ENCODE assay signal across 8 mouse cellular contexts in the genomic region with DNA sequence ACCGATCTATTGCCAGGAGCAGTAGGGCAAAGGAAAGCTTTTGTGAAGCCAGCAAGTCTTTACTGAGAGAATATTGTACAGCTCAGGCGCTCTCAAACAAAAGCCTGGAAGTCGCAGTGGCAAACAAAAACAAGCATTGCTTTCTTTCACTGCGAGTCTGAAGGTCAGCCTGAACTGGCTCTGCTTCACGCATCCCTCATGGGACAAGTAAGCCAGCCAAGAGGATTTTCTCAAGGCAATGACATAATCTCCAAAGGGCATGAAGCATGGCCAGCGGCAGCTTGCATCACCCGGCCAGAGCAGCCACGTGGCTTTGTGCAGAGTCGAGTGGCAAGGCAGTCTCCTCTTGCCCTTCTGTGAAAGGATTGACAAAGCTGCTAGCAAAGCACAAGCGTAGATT.
DNase-seq lines count a peak whose midpoint lies in the region; ATAC-seq and TF ChIP-seq lines count a peak whose summit lies in the region.
"Had no signal": no experiment of that assay in that cellular context is flagged by ENCODE, and none has a peak within 500 bp of the region (broad histone marks: within the 10 kb centered on the region; RNA-seq: fewer than 3 reads in every experiment).

No protein-coding gene starts in this region.

- peak; percentile 14 for DNase-seq in right cerebral cortex, postnatal 14 days
- no peak for DNase-seq in right cerebral cortex, postnatal 25 days
- peak; percentile 5 for DNase-seq in cerebellum, adult 8-10 months
- DNase-seq in heart, postnatal 10 days: peak; percentile 57 to 58
- no peak for DNase-seq in frontal cortex, postnatal 25 days (ENCODE audit: low spot score in 2 of 2)

- H3K4me2 ChIP-seq in myocyte (ENCODE audit: low read depth): no peak overlapping the region
- H3K4me2 ChIP-seq: heart, embryonic 15.5 days had no signal

- peaks cover 4% of the 10 kb centered on the region for H3K27me3 ChIP-seq in myocyte (ENCODE audit: control insufficient read depth, insufficient read depth, insufficient read length)
- H3K27me3 ChIP-seq: heart, embryonic 15.5 days had no signal

- no peak for TF ChIP-seq POLR2A in myocyte (IDR thresholded peaks at IDR 0.05; ENCODE audit: insufficient read length, low read depth)

- intact Hi-C loops in heart, postnatal 10 days (cut with DNase I): no loop called here

- H3K79me2 ChIP-seq in myocyte (ENCODE audit: control insufficient read depth, insufficient read depth): no peaks in the 10 kb centered on the region

- H3K36me3 ChIP-seq in myocyte (ENCODE audit: control insufficient read depth, insufficient read depth): no peaks in the 10 kb centered on the region
- H3K36me3 ChIP-seq: heart, embryonic 15.5 days had no signal

- H3ac ChIP-seq in myocyte (ENCODE audit: control insufficient read depth, insufficient read length): no peak overlapping the region

- no peak overlapping the region for H3K4me3 ChIP-seq in myocyte
- H3K4me3 ChIP-seq: heart, embryonic 15.5 days had no signal

- no peak for ATAC-seq in megakaryocyte-erythroid progenitor cell, adult 5-6 weeks (replicated peaks; ENCODE audit: low FRiP score, low TSS enrichment, poor library complexity, severe bottlenecking)

TF ChIP-seq in myocyte, 11 proteins besides CTCF, POLR2A, EP300 and RAD21:
- no peak for TF ChIP-seq E2F4 (IDR thresholded peaks at IDR 0.05; ENCODE audit: insufficient read depth)
- TF ChIP-seq USF1 (IDR thresholded peaks at IDR 0.05; ENCODE audit: low read depth): no peak
- TF ChIP-seq CEBPB (IDR thresholded peaks at IDR 0.05; ENCODE audit: insufficient read depth, poor library complexity, severe bottlenecking): peak; percentile 60; the same call in 1 of the 2 replicates
- TF ChIP-seq MAX (IDR thresholded peaks at IDR 0.05; ENCODE audit: low read depth): peak; percentile 74
- no peak for TF ChIP-seq TCF12 (IDR thresholded peaks at IDR 0.05; ENCODE audit: insufficient read depth, poor library complexity, severe bottlenecking)
- no peak for TF ChIP-seq MYOD1 (IDR thresholded peaks at IDR 0.05; ENCODE audit: control insufficient read depth in 1 of 3, insufficient read length in 2 of 3, low read depth in 2 of 3)

Comparison
In these comparisons a context has a peak if more than half of its experiments do, and no peak if none do; other contexts are left out.
1. DNase-seq: peak in right cerebral cortex, postnatal 14 days (single experiment), cerebellum, adult 8-10 months (single experiment) and heart, postnatal 10 days (2 of 2); none in right cerebral cortex, postnatal 25 days (single experiment) and frontal cortex, postnatal 25 days (0 of 2).